Mouse (Mus musculus) lung, adult 18-20 months (tissue): ENCODE measurements around the gene Slfn14.
"Not testable (repeated sequence)": the region's sequence is repeated elsewhere in the genome, so short reads cannot be mapped to it uniquely, and the experiment has no call there.

Experiments
- DNase-seq, 2 experiments: peaks; one replicate each; pipeline ENCODE4 v3.0.0; 2022; ENCODE audit warnings: mixed read lengths in 2 of 2

Slfn14 gene

GRCm38 (mm10) chr11:83282084-83282483 lies 4.4 kb downstream of the Slfn14 start:
- no peak for DNase-seq

GRCm38 (mm10) chr11:83279691-83280090 lies 6.8 kb downstream of the Slfn14 start:
- peak in 1 of 2 experiments; percentile 16 for DNase-seq

GRCm38 (mm10) chr11:83279024-83279423 lies 7.5 kb downstream of the Slfn14 start:
- DNase-seq: no peak

GRCm38 (mm10) chr11:83276251-83276650 lies 10.3 kb downstream of the Slfn14 start:
- DNase-seq: no peak

GRCm38 (mm10) chr11:83271951-83272843 lies 14.3 kb downstream of the Slfn14 start:
- peak in 1 of 2 experiments; percentile 26 for DNase-seq

GRCm38 (mm10) chr11:83271151-83271950 lies 15.2 kb downstream of the Slfn14 start:
- peak; percentile 81 to 83 for DNase-seq

GRCm38 (mm10) chr11:83270842-83271150 lies 15.7 kb downstream of the Slfn14 start:
- DNase-seq: no peak

- DNase-seq: no peak
Observed at GRCm38 (mm10) chr11:83263146-83263545, 23.4 kb downstream of the Slfn14 start.

- no peak for DNase-seq
Observed at GRCm38 (mm10) chr11:83262673-83263072, 23.9 kb downstream of the Slfn14 start.

- not testable (repeated sequence) for DNase-seq
Observed at GRCm38 (mm10) chr11:83257211-83257610, 29.3 kb downstream of the Slfn14 start.

GRCm38 (mm10) chr11:83239811-83240210 lies 46.7 kb downstream of the Slfn14 start:
- no peak for DNase-seq

- no peak for DNase-seq
Observed at GRCm38 (mm10) chr11:83238389-83238788, 48.1 kb downstream of the Slfn14 start.

GRCm38 (mm10) chr11:83237390-83237789 lies 49.1 kb downstream of the Slfn14 start:
- not testable (repeated sequence) for DNase-seq

- DNase-seq: not testable (repeated sequence)
Observed at GRCm38 (mm10) chr11:83233621-83234020, 52.9 kb downstream of the Slfn14 start.

- peak in 1 of 2 experiments; percentile 4 for DNase-seq
Observed at GRCm38 (mm10) chr11:83230966-83231365, 55.6 kb downstream of the Slfn14 start.

- no peak for DNase-seq
Observed at GRCm38 (mm10) chr11:83227926-83228723, 58.4 kb downstream of the Slfn14 start.

GRCm38 (mm10) chr11:83225371-83225960 lies 61.1 kb downstream of the Slfn14 start:
- no peak for DNase-seq
